29 mouse cellular contexts compared by ENCODE assay signal in genomic region chr4:53617968-53618367, GRCm38 (mm10).
"Had no signal": no experiment of that assay in that cellular context is flagged by ENCODE, and none has a peak within 500 bp of the region (broad histone marks: within the 10 kb centered on the region; RNA-seq: fewer than 3 reads in every experiment).

No protein-coding gene starts in this region.

- H3K4me2 ChIP-seq: limb, embryonic 12.5 days; limb, embryonic 13.5 days; limb, embryonic 15.5 days; liver, embryonic 11.5 days; liver, embryonic 12.5 days; liver, embryonic 13.5 days; liver, embryonic 15.5 days; lung, embryonic 15.5 days; midbrain, embryonic 12.5 days; midbrain, embryonic 13.5 days; midbrain, embryonic 15.5 days; neural tube, embryonic 12.5 days had no signal

- H3K27me3 ChIP-seq: limb, embryonic 12.5 days; limb, embryonic 13.5 days; limb, embryonic 15.5 days; liver, embryonic 12.5 days; liver, embryonic 13.5 days; liver, embryonic 15.5 days; lung, embryonic 15.5 days; midbrain, embryonic 12.5 days; midbrain, embryonic 13.5 days; midbrain, embryonic 15.5 days; neural tube, embryonic 12.5 days had no signal

- H3K9me3 ChIP-seq: limb, embryonic 10.5 days; limb, embryonic 12.5 days; limb, embryonic 13.5 days; limb, embryonic 15.5 days; liver, embryonic 12.5 days; liver, embryonic 13.5 days; liver, embryonic 15.5 days; lung, embryonic 15.5 days; megakaryocyte, embryonic 14.5 days; midbrain, embryonic 10.5 days; midbrain, embryonic 12.5 days; midbrain, embryonic 13.5 days; midbrain, embryonic 15.5 days; neural tube, embryonic 12.5 days had no signal

- H3K36me3 ChIP-seq: limb, embryonic 10.5 days; limb, embryonic 12.5 days; limb, embryonic 13.5 days; limb, embryonic 15.5 days; liver, embryonic 12.5 days; liver, embryonic 13.5 days; liver, embryonic 15.5 days; lung, embryonic 15.5 days; midbrain, embryonic 10.5 days; midbrain, embryonic 12.5 days; midbrain, embryonic 13.5 days; midbrain, embryonic 15.5 days; neural tube, embryonic 12.5 days had no signal

- H3K4me1 ChIP-seq: limb, embryonic 10.5 days; limb, embryonic 12.5 days; limb, embryonic 13.5 days; limb, embryonic 15.5 days; liver, embryonic 12.5 days; liver, embryonic 13.5 days; liver, embryonic 15.5 days; megakaryocyte, embryonic 14.5 days; midbrain, embryonic 12.5 days; midbrain, embryonic 13.5 days; midbrain, embryonic 15.5 days; neural tube, embryonic 12.5 days had no signal

- H3K4me3 ChIP-seq: left cerebral cortex, adult 2 months; limb, embryonic 10.5 days; limb, embryonic 12.5 days; limb, embryonic 13.5 days; limb, embryonic 15.5 days; liver, embryonic 12.5 days; liver, embryonic 13.5 days; liver, embryonic 15.5 days; lung, embryonic 15.5 days; megakaryocyte, embryonic 14.5 days; midbrain, embryonic 10.5 days; midbrain, embryonic 12.5 days; midbrain, embryonic 13.5 days; midbrain, embryonic 15.5 days; myocyte; neural tube, embryonic 12.5 days had no signal

- H3K9ac ChIP-seq: limb, embryonic 12.5 days; limb, embryonic 13.5 days; limb, embryonic 15.5 days; liver, embryonic 12.5 days; liver, embryonic 13.5 days; liver, embryonic 14.5 days; liver, embryonic 15.5 days; liver, postnatal 0 days; lung, embryonic 15.5 days; midbrain, embryonic 12.5 days; midbrain, embryonic 13.5 days; midbrain, embryonic 15.5 days; neural tube, embryonic 12.5 days had no signal

- DNase-seq: left cerebral cortex, postnatal 4 days; liver; liver, embryonic 13.5 days; liver, postnatal 0 days; lung, adult 18-20 months; lung, adult 2 months; lung, postnatal 10 days; lung, postnatal 14 days; lung, postnatal 4 days had no signal

- H3K27ac ChIP-seq: left cerebral cortex, adult 2 months; limb, embryonic 10.5 days; limb, embryonic 12.5 days; limb, embryonic 13.5 days; limb, embryonic 15.5 days; liver, embryonic 12.5 days; liver, embryonic 13.5 days; liver, embryonic 14.5 days; liver, embryonic 15.5 days; lung, embryonic 15.5 days; macrophage; midbrain, embryonic 10.5 days; midbrain, embryonic 12.5 days; midbrain, embryonic 13.5 days; midbrain, embryonic 15.5 days; neural tube, embryonic 12.5 days had no signal

- ATAC-seq: liver, embryonic 12.5 days; liver, postnatal 0 days; lung, postnatal 0 days; midbrain, embryonic 15.5 days; midbrain, embryonic 16.5 days had no signal
